Mouse (Mus musculus) MEL (cell line): ENCODE results near the gene Myh9. TPM values are rescaled to one million over a fixed set of nuclear protein-coding genes. Genes with fewer than 3 reads are reported as not detected.

Source experiments
- DNase-seq: peaks from one replicate; pipeline ENCODE4 v3.0.0; 2011; ENCODE audit warnings: low read depth, low spot score
- H3K27ac ChIP-seq: 2 replicates; pipeline ENCODE4 v1.5.1; 2012; ENCODE audit warnings: low read depth, mild to moderate bottlenecking, control low read depth, low read length, moderate library complexity; ENCODE audit not compliant: control insufficient read depth
- H3K27me3 ChIP-seq, 2 experiments: fragments of 150-350 bp in 1 of 2; sonication (generic) in 1 of 2; 2 replicates each; pipeline ENCODE4 v1.6.1; 2012; ENCODE audit warnings: low read length in 2 of 2, mild to moderate bottlenecking in 2 of 2, improper control_type of control experiment in 1 of 2, moderate library complexity in 1 of 2; ENCODE audit not compliant: insufficient read depth in 2 of 2, control insufficient read depth in 1 of 2
- H3K36me3 ChIP-seq, 2 experiments: 2 replicates each; pipeline ENCODE4 v1.6.1; 2012 to 2014; ENCODE audit warnings: low read length in 2 of 2, improper control_type of control experiment in 1 of 2, inconsistent platforms in 1 of 2, mild to moderate bottlenecking in 1 of 2; ENCODE audit not compliant: insufficient read depth in 2 of 2, control insufficient read depth in 1 of 2
- H3K4me1 ChIP-seq, 2 experiments: fragments of 150-350 bp in 1 of 2; sonication (generic) in 1 of 2; 2 replicates each; pipeline ENCODE4 v1.6.1; 2012; ENCODE audit warnings: low read length in 2 of 2, improper control_type of control experiment in 1 of 2, mild to moderate bottlenecking in 1 of 2; ENCODE audit not compliant: insufficient read depth in 2 of 2, control insufficient read depth in 1 of 2
- H3K4me3 ChIP-seq, 2 experiments: fragments of 150-350 bp in 1 of 2; sonication (generic) in 1 of 2; 2 replicates each; pipeline ENCODE4 v1.5.1; 2012; ENCODE audit warnings: low read depth in 2 of 2, low read length in 2 of 2, mild to moderate bottlenecking in 2 of 2, moderate library complexity in 2 of 2, control low read depth in 1 of 2, improper control_type of control experiment in 1 of 2; ENCODE audit not compliant: control insufficient read depth in 1 of 2, insufficient read depth in 1 of 2
- H3K79me2 ChIP-seq: 2 replicates; pipeline ENCODE4 v1.6.1; 2012; ENCODE audit warnings: mild to moderate bottlenecking, low read length, moderate library complexity; ENCODE audit not compliant: control insufficient read depth, poor library complexity, insufficient read depth
- H3K9ac ChIP-seq: 2 replicates; pipeline ENCODE4 v1.6.1; 2012; ENCODE audit warnings: low read depth, mild to moderate bottlenecking, control low read depth, low read length, moderate library complexity; ENCODE audit not compliant: control insufficient read depth, poor library complexity, severe bottlenecking
- H3K9me3 ChIP-seq: fragments of 150-350 bp; sonication (generic); replicated peaks from 2 replicates; pipeline ENCODE4 v1.6.1; 2012; ENCODE audit warnings: mild to moderate bottlenecking, low read length, improper control_type of control experiment, moderate library complexity; ENCODE audit not compliant: insufficient read depth
- BHLHE40 ChIP-seq: IDR thresholded peaks from 2 replicates; pipeline ENCODE4 v1.6.1; 2012; ENCODE audit warnings: low read depth, mild to moderate bottlenecking, inconsistent platforms, low read length, improper control_type of control experiment, borderline replicate concordance
- CHD2 ChIP-seq: IDR thresholded peaks from 2 replicates; pipeline ENCODE4 v1.6.1; 2011; ENCODE audit warnings: low read length, improper control_type of control experiment
- ELF1 ChIP-seq: IDR thresholded peaks from 2 replicates; pipeline ENCODE4 v1.6.1; 2014; ENCODE audit warnings: low read depth, mild to moderate bottlenecking, inconsistent platforms, low read length, improper control_type of control experiment, moderate library complexity
- ETS1 ChIP-seq: IDR thresholded peaks from 2 replicates; pipeline ENCODE4 v1.6.1; 2012; ENCODE audit warnings: low read depth, mild to moderate bottlenecking, inconsistent platforms, low read length, improper control_type of control experiment, moderate library complexity
- GABPA ChIP-seq: IDR thresholded peaks from 2 replicates; pipeline ENCODE4 v1.6.1; 2012; ENCODE audit warnings: low read depth, mild to moderate bottlenecking, inconsistent platforms, low read length, improper control_type of control experiment, moderate library complexity
- GATA1 ChIP-seq: IDR thresholded peaks from 2 replicates; pipeline ENCODE4 v1.6.1; 2011; ENCODE audit warnings: low read depth, low read length, improper control_type of control experiment
- HCFC1 ChIP-seq: IDR thresholded peaks from 2 replicates; pipeline ENCODE4 v1.6.1; 2012; ENCODE audit warnings: low read depth, mild to moderate bottlenecking, inconsistent platforms, low read length, improper control_type of control experiment, moderate library complexity
- JUND ChIP-seq: IDR thresholded peaks from 2 replicates; pipeline ENCODE4 v1.6.1; 2011; ENCODE audit warnings: low read depth, mild to moderate bottlenecking, improper control_type of control experiment, low read length
- KAT2A ChIP-seq: conservative IDR thresholded peaks from 2 replicates; pipeline ENCODE4 v1.6.1; 2012; ENCODE audit warnings: low read depth, low read length, improper control_type of control experiment, inconsistent platforms
- MAZ ChIP-seq: IDR thresholded peaks from 2 replicates; pipeline ENCODE4 v1.6.1; 2012; ENCODE audit warnings: low read depth, mild to moderate bottlenecking, inconsistent platforms, low read length, improper control_type of control experiment
- MEF2A ChIP-seq: IDR thresholded peaks from 2 replicates; pipeline ENCODE4 v1.6.1; 2014; ENCODE audit warnings: low read depth, mild to moderate bottlenecking, inconsistent platforms, low read length, improper control_type of control experiment; ENCODE audit not compliant: poor library complexity, insufficient replicate concordance, severe bottlenecking; ENCODE audit errors: extremely low read depth
- MYC ChIP-seq: IDR thresholded peaks from 2 replicates; pipeline ENCODE4 v1.6.1; 2011; ENCODE audit warnings: low read depth, mild to moderate bottlenecking, low read length, improper control_type of control experiment, moderate library complexity
- POLR2A ChIP-seq, 2 experiments: IDR thresholded peaks; 2 replicates each; pipeline ENCODE4 v1.6.1; 2011 to 2012; ENCODE audit warnings: low read length in 2 of 2, mild to moderate bottlenecking in 2 of 2, control low read depth in 1 of 2, improper control_type of control experiment in 1 of 2, low read depth in 1 of 2, moderate library complexity in 1 of 2; ENCODE audit not compliant: control insufficient read depth in 1 of 2, insufficient read depth in 1 of 2, poor library complexity in 1 of 2
- RAD21 ChIP-seq: IDR thresholded peaks from 2 replicates; pipeline ENCODE4 v1.6.1; 2011; ENCODE audit warnings: mild to moderate bottlenecking, low read depth, low read length, improper control_type of control experiment
- RCOR1 ChIP-seq: IDR thresholded peaks from 2 replicates; pipeline ENCODE4 v1.6.1; 2012; ENCODE audit warnings: low read depth, mild to moderate bottlenecking, inconsistent platforms, low read length, improper control_type of control experiment
- SMC3 ChIP-seq: IDR thresholded peaks from 2 replicates; pipeline ENCODE4 v1.6.1; 2011; ENCODE audit warnings: low read depth, low read length, improper control_type of control experiment
- TAL1 ChIP-seq: IDR thresholded peaks from 2 replicates; pipeline ENCODE4 v1.6.1; 2012; ENCODE audit warnings: mild to moderate bottlenecking, inconsistent platforms, low read length, moderate library complexity, mixed read lengths
- TBP ChIP-seq: IDR thresholded peaks from 2 replicates; pipeline ENCODE4 v1.8.0; 2011; ENCODE audit warnings: low read depth, low read length, improper control_type of control experiment
- TCF12 ChIP-seq: IDR thresholded peaks from 2 replicates; pipeline ENCODE4 v1.6.1; 2014; ENCODE audit warnings: low read depth, mild to moderate bottlenecking, inconsistent platforms, low read length, improper control_type of control experiment, moderate library complexity
- UBTF ChIP-seq: IDR thresholded peaks from 2 replicates; pipeline ENCODE4 v1.6.1; 2012; ENCODE audit warnings: low read depth, mild to moderate bottlenecking, inconsistent platforms, low read length, improper control_type of control experiment, moderate library complexity, borderline replicate concordance; ENCODE audit not compliant: insufficient read depth
- USF1 ChIP-seq: IDR thresholded peaks from 2 replicates; pipeline ENCODE4 v1.6.1; 2014; ENCODE audit warnings: low read depth, mild to moderate bottlenecking, inconsistent platforms, low read length, improper control_type of control experiment, moderate library complexity
- USF2 ChIP-seq, 2 experiments: IDR thresholded peaks; 2 replicates each; pipeline ENCODE4 v1.6.1; 2011 to 2012; ENCODE audit warnings: improper control_type of control experiment in 2 of 2, low read length in 2 of 2, borderline replicate concordance in 1 of 2, inconsistent platforms in 1 of 2, low read depth in 1 of 2, mild to moderate bottlenecking in 1 of 2; ENCODE audit not compliant: insufficient read depth in 1 of 2
- ZNF384 ChIP-seq: IDR thresholded peaks from 2 replicates; pipeline ENCODE4 v1.6.1; 2012; ENCODE audit warnings: low read depth, mild to moderate bottlenecking, inconsistent platforms, low read length, improper control_type of control experiment
- polyA plus RNA-seq, 2 experiments: library from polyadenylated mRNA; stranded (reverse) in 1 of 2; unstranded in 1 of 2; fragments of >175 nt in 1 of 2; fragments of >200 nt in 1 of 2; gene quantifications; 2 replicates each; pipeline versions ENCODE4 v1.2.1 to v1.2.4; 2012; ENCODE audit warnings: low replicate concordance in 2 of 2, low read depth in 1 of 2; ENCODE audit not compliant: insufficient read length in 2 of 2, insufficient read depth in 1 of 2, missing spikeins in 1 of 2
- total RNA-seq: library from RNA; depleted of rRNA; stranded (reverse); fragments of 300-350 nt; gene quantifications from 2 replicates; pipeline ENCODE4 v1.2.3, GENCODE M21; 2012

Gene Myh9
- total and polyA plus RNA-seq, 3 experiments: 59.3 to 176 (median 158) TPM

DNA sequence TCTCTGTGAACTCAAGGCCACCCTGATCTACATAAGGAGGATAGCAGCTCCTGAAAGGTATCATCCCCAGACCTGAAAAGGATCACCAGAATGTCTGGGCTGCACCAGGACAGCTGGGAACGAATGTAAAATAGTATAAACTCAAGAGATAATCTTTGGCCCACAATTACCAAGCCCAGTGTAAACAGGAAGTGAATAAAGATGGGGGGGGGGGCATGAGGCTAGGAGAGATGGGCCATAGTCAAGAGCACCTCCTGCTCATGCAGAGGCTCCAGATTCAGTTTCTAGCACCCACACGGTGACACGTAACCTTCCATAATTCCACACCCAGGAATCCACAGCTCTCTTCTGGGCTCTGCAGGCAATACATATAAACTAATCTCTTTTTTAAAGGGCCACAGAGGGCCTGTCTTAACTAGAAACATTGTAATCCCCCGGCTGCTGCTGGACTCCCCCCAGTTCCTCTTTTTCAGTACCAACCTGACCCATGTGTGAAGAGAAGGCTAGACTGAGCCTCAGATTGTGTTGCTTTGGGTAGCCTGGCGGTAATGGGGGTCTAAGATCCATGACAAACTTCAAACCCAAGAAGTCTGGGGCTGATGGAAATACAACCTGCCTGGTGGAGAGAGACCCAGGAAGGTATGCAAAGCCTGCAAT, 11.4 kb downstream of the Myh9 start:
- Histone ChIP-seq H3K4me3 (no peak overlapping the region), H3K27ac (peak overlapping the region; percentile 46), H3K79me2 (peaks cover 57% of the 10 kb centered on the region), H3K36me3 (peaks cover 0 to 40% of the 10 kb centered on the region in 2 experiments; a peak in 2 of 4 replicates), H3K27me3 (no peaks in the 10 kb centered on the region), H3K4me1 (peaks cover 31 to 45% of the 10 kb centered on the region in 2 experiments), H3K9ac (no peak overlapping the region), H3K9me3 (no peaks in the 10 kb centered on the region)
- peak; percentile 63 for DNase-seq
- TF ChIP-seq ETS1: 0 out of 2 replicates have a peak, but pooled peaks have one; percentile 7
- TF ChIP-seq TAL1: no peak
- TF ChIP-seq HCFC1: no peak
- TF ChIP-seq ELF1: no peak
- TF ChIP-seq MAZ: 0 out of 2 replicates have a peak, but pooled peaks have one; percentile 34
- TF ChIP-seq TBP: 0 out of 2 replicates have a peak, but pooled peaks have one; percentile 21
- no peak for TF ChIP-seq TCF12
- TF ChIP-seq KAT2A: no peak

DNA sequence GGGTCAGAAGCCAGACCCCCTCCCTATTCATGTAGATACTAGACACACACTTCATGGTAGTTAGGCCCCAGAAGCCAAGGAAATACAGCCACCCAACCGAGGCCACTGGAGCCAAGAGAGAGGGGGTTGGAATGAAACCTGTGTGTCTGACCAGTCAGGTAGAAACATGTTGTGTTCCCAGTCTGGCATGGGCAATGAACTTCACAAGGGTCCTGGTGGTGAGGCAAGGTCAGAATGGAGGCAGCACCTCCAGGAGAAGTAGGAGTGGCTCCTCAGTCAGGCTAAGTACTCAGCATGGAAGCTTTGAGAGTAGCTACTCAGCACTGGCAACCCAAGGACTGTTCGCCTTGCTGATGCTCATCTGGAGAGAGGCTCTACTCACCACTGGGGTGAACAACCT, 12.4 kb downstream of the Myh9 start:
- H3K27ac ChIP-seq: no peak overlapping the region
- no peak overlapping the region for H3K9ac ChIP-seq
- TF ChIP-seq RAD21 (no peak), ELF1 (no peak), ZNF384 (no peak), JUND (no peak), GATA1 (no peak), USF2 (IDR thresholded peaks at IDR 0.05; ENCODE audit: borderline replicate concordance in 1 of 2, insufficient read depth in 1 of 2, low read depth in 1 of 2, low read length in 2 of 2) (no peak), SMC3 (no peak), TBP (no peak), TCF12 (no peak), BHLHE40 (no peak), CHD2 (no peak), USF1 (no peak), MEF2A (no peak), UBTF (no peak), MYC (no peak), RCOR1 (no peak), POLR2A (IDR thresholded peaks at IDR 0.05; ENCODE audit: control insufficient read depth in 1 of 2, insufficient read depth in 1 of 2, low read depth in 1 of 2, low read length in 2 of 2, poor library complexity in 1 of 2) (no peak), GABPA (no peak)
- H3K79me2 ChIP-seq: peaks cover 52% of the 10 kb centered on the region
- H3K9me3 ChIP-seq: no peaks in the 10 kb centered on the region
- H3K4me1 ChIP-seq: peaks cover 21 to 34% of the 10 kb centered on the region in 2 experiments
- H3K36me3 ChIP-seq: peaks cover 0 to 29% of the 10 kb centered on the region in 2 experiments; a peak in 2 of 4 replicates
- H3K4me3 ChIP-seq: no peak overlapping the region
- H3K27me3 ChIP-seq: no peaks in the 10 kb centered on the region
- no peak for DNase-seq
